Mouse (Mus musculus) lung, postnatal 14 days (tissue): ENCODE measurements around the gene Lifr.
A peak's percentile ranks its signal among the peaks of the same experiment; 100 is the strongest.

Experiments used
- DNase-seq: peaks from one replicate; pipeline ENCODE4 v3.0.0; 2021

The Lifr gene

GRCm38 (mm10) chr15:7090211-7090765, at the start of gene Lifr:
Gene Lifr (plus strand): TSS chr15:7090614.
- no peak for DNase-seq

- peak; percentile 20 for DNase-seq
Measured at GRCm38 (mm10) chr15:7044081-7044749, 46.2 kb upstream of the Lifr start.

- no peak for DNase-seq
Measured at GRCm38 (mm10) chr15:7045056-7045455, 45.4 kb upstream of the Lifr start.

GRCm38 (mm10) chr15:7047931-7048330, 42.5 kb upstream of the Lifr start:
- DNase-seq: no peak

- no peak for DNase-seq
Measured at GRCm38 (mm10) chr15:7048916-7049315, 41.5 kb upstream of the Lifr start.

GRCm38 (mm10) chr15:7051666-7052065, 38.7 kb upstream of the Lifr start:
- peak; percentile 58 for DNase-seq

- DNase-seq: no peak
Measured at GRCm38 (mm10) chr15:7052117-7052516, 38.3 kb upstream of the Lifr start.

GRCm38 (mm10) chr15:7056851-7057250, 33.6 kb upstream of the Lifr start:
- DNase-seq: no peak

GRCm38 (mm10) chr15:7060522-7060921, 29.9 kb upstream of the Lifr start:
- no peak for DNase-seq

- no peak for DNase-seq
Measured at GRCm38 (mm10) chr15:7061995-7062697, 28.3 kb upstream of the Lifr start.

- no peak for DNase-seq
Measured at GRCm38 (mm10) chr15:7062698-7063009, 27.8 kb upstream of the Lifr start.

GRCm38 (mm10) chr15:7063521-7064240, 26.7 kb upstream of the Lifr start:
- DNase-seq: no peak

- no peak for DNase-seq
Measured at GRCm38 (mm10) chr15:7064992-7065523, 25.4 kb upstream of the Lifr start.

GRCm38 (mm10) chr15:7065624-7066023, 24.8 kb upstream of the Lifr start:
- DNase-seq: no peak

GRCm38 (mm10) chr15:7066752-7067151, 23.7 kb upstream of the Lifr start:
- DNase-seq: no peak

GRCm38 (mm10) chr15:7069374-7069773, 21.0 kb upstream of the Lifr start:
- DNase-seq: no peak

- no peak for DNase-seq
Measured at GRCm38 (mm10) chr15:7070199-7070794, 20.1 kb upstream of the Lifr start.

GRCm38 (mm10) chr15:7073269-7073668, 17.1 kb upstream of the Lifr start:
- no peak for DNase-seq

GRCm38 (mm10) chr15:7075185-7075584, 15.2 kb upstream of the Lifr start:
- peak; percentile 43 for DNase-seq

- no peak for DNase-seq
Measured at GRCm38 (mm10) chr15:7078356-7078755, 12.1 kb upstream of the Lifr start.

GRCm38 (mm10) chr15:7079631-7080337, 10.6 kb upstream of the Lifr start:
- no peak for DNase-seq

- no peak for DNase-seq
Measured at GRCm38 (mm10) chr15:7080916-7081626, 9.3 kb upstream of the Lifr start.
